Mouse (Mus musculus): ENCODE results near the gene Olfr525. TPM values are rescaled to one million over a fixed set of nuclear protein-coding genes. Genes with fewer than 3 reads are reported as not detected.

Olfr525 gene
- polyA plus RNA-seq, 1 experiment, result not detected

DNA sequence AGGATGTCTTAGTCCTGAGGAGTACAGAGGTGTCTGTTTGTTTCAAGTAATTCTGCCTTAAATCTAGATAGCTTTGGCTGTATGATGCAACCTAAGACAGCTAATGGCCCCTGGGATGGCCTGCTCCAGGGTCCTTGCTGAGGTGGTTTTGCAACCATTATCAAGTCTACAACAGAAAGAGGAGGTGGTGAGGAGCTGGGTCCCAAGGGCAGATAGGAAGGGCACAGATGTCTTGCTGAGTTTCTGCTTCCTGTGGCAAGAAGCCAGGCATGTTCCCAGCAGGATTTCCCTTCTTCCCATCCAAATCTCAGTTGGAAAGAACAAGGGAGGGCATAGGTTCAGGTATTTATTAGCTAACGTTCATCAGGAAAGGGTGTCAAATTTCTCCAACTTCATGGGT lies 55.6 kb downstream of the Olfr525 start, which contains the start of gene Olfr530:
TSS of gene Olfr530 (minus strand) at position 101 of the 400 bp plus-strand sequence.
- no peak within 1 kb of the TSS for H3K27ac ChIP-seq (ENCODE audit: insufficient read depth, low read length)
- H3K4me3 ChIP-seq (ENCODE audit: insufficient read depth, low read length), result no peak within 1 kb of the TSS
- TF ChIP-seq POLR2A (IDR thresholded peaks at IDR 0.05; ENCODE audit: low read depth, low read length) (no peak), CTCF (IDR thresholded peaks at IDR 0.05; ENCODE audit: borderline replicate concordance, insufficient read depth, low read length) (no peak)
- no peaks in the 10 kb centered on the region for H3K4me1 ChIP-seq (ENCODE audit: control insufficient read depth, insufficient read depth, low read length)

DNA sequence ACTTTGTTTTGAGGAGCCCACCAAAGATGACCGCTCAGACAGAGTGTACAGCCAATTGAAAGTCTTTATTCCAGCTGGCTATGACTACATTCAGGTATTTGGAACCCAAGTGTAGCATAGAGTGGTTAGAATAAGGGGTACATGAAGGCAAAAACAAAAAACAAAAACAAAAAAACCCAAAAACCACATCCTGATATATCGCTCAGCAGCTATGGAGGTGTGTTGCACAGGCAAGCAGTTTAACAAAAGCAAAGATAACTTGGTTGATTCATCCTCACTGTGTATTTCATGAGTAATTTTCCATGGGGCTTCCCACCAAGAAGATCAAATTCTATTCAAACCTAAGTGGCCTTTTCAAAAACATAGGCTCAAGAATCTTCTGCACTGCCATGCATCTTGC lies 56.3 kb downstream of the Olfr525 start:
- no peaks in the 10 kb centered on the region for H3K4me1 ChIP-seq (ENCODE audit: control insufficient read depth, insufficient read depth, low read length)
- H3K4me3 ChIP-seq (ENCODE audit: insufficient read depth, low read length), result no peak overlapping the region
- no peak overlapping the region for H3K27ac ChIP-seq (ENCODE audit: insufficient read depth, low read length)
- TF ChIP-seq CTCF (IDR thresholded peaks at IDR 0.05; ENCODE audit: borderline replicate concordance, insufficient read depth, low read length) (no peak), POLR2A (IDR thresholded peaks at IDR 0.05; ENCODE audit: low read depth, low read length) (no peak)

Other genes starting within 250 kb of the Olfr525 start
- not detected in 2 replicates for gene Caly, start 238.3 kb upstream of the Olfr525 start, polyA plus RNA-seq (2011; ENCODE audit: insufficient read length, low read depth, missing spikeins)
- gene Prap1, start 227.5 kb upstream of the Olfr525 start, polyA plus RNA-seq (2011; ENCODE audit: insufficient read length, low read depth, missing spikeins), result not detected in 2 replicates
- 15.1 and 29.3 TPM in 2 replicates for gene Fuom, start 218.4 kb upstream of the Olfr525 start, polyA plus RNA-seq (2011; ENCODE audit: insufficient read length, low read depth, missing spikeins)
- 8.9 and 9.8 TPM in 2 replicates for gene Paox, start 205.1 kb upstream of the Olfr525 start, polyA plus RNA-seq (2011; ENCODE audit: insufficient read length, low read depth, missing spikeins)
- 85.2 and 95.9 TPM in 2 replicates for gene Echs1, start 204.4 kb upstream of the Olfr525 start, polyA plus RNA-seq (2011; ENCODE audit: insufficient read length, low read depth, missing spikeins)
- gene Mtg1, start 183.3 kb upstream of the Olfr525 start, polyA plus RNA-seq (2011; ENCODE audit: insufficient read length, low read depth, missing spikeins), result 18.0 and 19.7 TPM in 2 replicates
- 0.16 TPM in 1 of 2 replicates, not detected in the other for gene Sprn, start 166.0 kb upstream of the Olfr525 start, polyA plus RNA-seq (2011; ENCODE audit: insufficient read length, low read depth, missing spikeins)
- not detected in 2 replicates for gene Olfr522, start 156.1 kb upstream of the Olfr525 start, polyA plus RNA-seq (2011; ENCODE audit: insufficient read length, low read depth, missing spikeins)
- gene Olfr523, start 147.6 kb upstream of the Olfr525 start, polyA plus RNA-seq (2011; ENCODE audit: insufficient read length, low read depth, missing spikeins), result not detected in 2 replicates
- not detected in 2 replicates for gene Olfr524, start 114.9 kb upstream of the Olfr525 start, polyA plus RNA-seq (2011; ENCODE audit: insufficient read length, low read depth, missing spikeins)
- gene Cd163l1, start 102.6 kb upstream of the Olfr525 start, polyA plus RNA-seq (2011; ENCODE audit: insufficient read length, low read depth, missing spikeins), result not detected in 2 replicates
- gene 5830411N06Rik, start 73.6 kb upstream of the Olfr525 start, polyA plus RNA-seq (2011; ENCODE audit: insufficient read length, low read depth, missing spikeins), result not detected in 2 replicates
- not detected in 2 replicates for gene Olfr527, start 13.2 kb downstream of the Olfr525 start, polyA plus RNA-seq (2011; ENCODE audit: insufficient read length, low read depth, missing spikeins)
- gene Olfr60, start 40.8 kb downstream of the Olfr525 start, polyA plus RNA-seq (2011; ENCODE audit: insufficient read length, low read depth, missing spikeins), result not detected in 2 replicates
- not detected in 2 replicates for gene Olfr530, start 55.5 kb downstream of the Olfr525 start, polyA plus RNA-seq (2011; ENCODE audit: insufficient read length, low read depth, missing spikeins)
- not detected in 2 replicates for gene Olfr531, start 82.1 kb downstream of the Olfr525 start, polyA plus RNA-seq (2011; ENCODE audit: insufficient read length, low read depth, missing spikeins)
- gene Olfr532, start 100.8 kb downstream of the Olfr525 start, polyA plus RNA-seq (2011; ENCODE audit: insufficient read length, low read depth, missing spikeins), result not detected in 2 replicates
- gene Olfr533, start 142.5 kb downstream of the Olfr525 start, polyA plus RNA-seq (2011; ENCODE audit: insufficient read length, low read depth, missing spikeins), result not detected in 2 replicates
- gene Olfr535, start 163.4 kb downstream of the Olfr525 start, polyA plus RNA-seq (2011; ENCODE audit: insufficient read length, low read depth, missing spikeins), result not detected in 2 replicates
- not detected in 2 replicates for gene Olfr536, start 186.5 kb downstream of the Olfr525 start, polyA plus RNA-seq (2011; ENCODE audit: insufficient read length, low read depth, missing spikeins)
- gene Olfr538, start 247.0 kb downstream of the Olfr525 start, polyA plus RNA-seq (2011; ENCODE audit: insufficient read length, low read depth, missing spikeins), result not detected in 2 replicates